Mouse (Mus musculus): ENCODE data around the gene Mprip.

DNA sequence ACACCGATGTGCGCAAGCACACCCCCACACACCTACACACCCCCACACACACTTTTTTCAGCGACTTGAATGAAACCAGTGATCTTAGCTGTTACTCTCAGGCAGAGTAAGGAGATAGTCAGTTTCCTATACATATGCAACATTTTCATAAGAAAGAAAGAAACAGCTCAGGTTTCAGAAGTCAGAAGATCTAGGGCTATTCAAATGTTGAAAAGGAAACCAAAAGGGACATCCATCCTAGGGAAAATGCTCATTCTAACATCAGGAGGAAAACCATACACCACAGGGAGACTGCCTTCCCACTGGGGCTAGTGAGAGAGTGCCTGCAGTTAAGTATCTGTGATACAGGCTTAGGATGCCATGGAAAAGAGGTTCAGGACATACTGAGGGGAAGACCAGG lies 160.5 kb downstream of the Mprip start:
- no peak for TF ChIP-seq POLR2A (IDR thresholded peaks at IDR 0.05; ENCODE audit: insufficient read depth, low read depth, low read length)
- TF ChIP-seq CTCF (IDR thresholded peaks at IDR 0.05; ENCODE audit: insufficient read depth, low read depth, low read length), result no peak
